Mouse (Mus musculus) liver, adult (tissue): ENCODE data around the gene Olfr822.
"Not testable (repeated sequence)": the region's sequence is repeated elsewhere in the genome, so short reads cannot be mapped to it uniquely, and the experiment has no call there.

Experiments used
- GATA4 ChIP-seq: IDR thresholded peaks from 2 replicates; pipeline ENCODE4 v1.6.1; 2014; ENCODE audit warnings: mild to moderate bottlenecking, low read length; ENCODE audit not compliant: insufficient replicate concordance

Olfr822 gene

GRCm38 (mm10) chr10:130070910-130071309, at the start of gene Olfr822:
TSS of gene Olfr822 (plus strand) at chr10:130071210.
- TF ChIP-seq GATA4, result no peak

- TF ChIP-seq GATA4, result no peak
Measured at GRCm38 (mm10) chr10:130030048-130030447, 41.0 kb upstream of the Olfr822 start, which contains the start of gene Olfr821. TSS of gene Olfr821 (plus strand) at chr10:130030348.

DNA sequence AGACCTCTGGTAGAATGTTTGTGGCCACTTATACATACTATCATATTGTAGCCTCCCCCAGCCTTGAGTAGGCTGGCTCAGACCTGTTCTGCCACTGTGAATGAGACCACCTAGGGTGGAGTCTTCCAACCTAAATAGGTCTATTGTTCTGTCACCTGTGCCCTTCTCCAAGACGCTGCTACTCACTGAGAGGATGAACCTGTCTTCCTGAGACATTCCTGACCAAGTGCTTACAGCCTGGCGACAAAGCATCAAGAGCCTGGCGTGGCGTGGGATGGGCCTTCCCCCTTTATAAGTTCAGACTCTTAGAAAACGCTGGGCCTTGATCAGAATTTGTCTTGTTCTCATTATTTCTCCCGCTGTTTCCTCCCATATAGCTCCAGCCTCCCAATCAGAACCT, 33.9 kb upstream of the Olfr822 start:
- no peak for TF ChIP-seq GATA4

GRCm38 (mm10) chr10:130092838-130093440, 21.9 kb downstream of the Olfr822 start:
- TF ChIP-seq GATA4, result no peak

DNA sequence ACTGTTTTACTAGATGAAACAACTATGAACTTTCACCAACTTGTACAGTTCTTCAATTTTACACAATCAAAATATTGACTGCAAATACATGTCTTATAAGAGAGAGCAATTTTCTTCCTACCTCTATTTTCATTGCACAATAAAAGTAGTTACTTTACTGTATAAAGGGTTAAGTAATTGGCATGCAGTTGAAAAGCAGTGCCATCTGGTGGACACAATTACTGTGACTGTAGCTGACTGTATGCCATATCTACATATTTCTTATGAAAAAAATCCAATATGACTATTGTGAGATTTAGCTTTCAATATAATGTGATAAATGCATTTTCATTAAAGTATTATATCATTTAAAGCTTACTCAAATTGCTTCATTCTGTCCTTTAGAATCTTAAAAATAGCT, 25.1 kb downstream of the Olfr822 start:
- no peak for TF ChIP-seq GATA4

- TF ChIP-seq GATA4, result not testable (repeated sequence)
Measured at GRCm38 (mm10) chr10:130115283-130115682, 44.3 kb downstream of the Olfr822 start, which contains the start of gene Olfr823. TSS of gene Olfr823 (minus strand) at chr10:130115383.
